8 mouse cellular contexts compared by ENCODE assay signal in genomic region chr10:78159906-78160305, GRCm38 (mm10). TPM values are rescaled to one million over a fixed set of nuclear protein-coding genes. Genes with fewer than 3 reads are reported as not detected.
DNase-seq lines count a peak whose midpoint lies in the region; ATAC-seq and TF ChIP-seq lines count a peak whose summit lies in the region.

No protein-coding gene starts in this region.

- TF ChIP-seq CTCF in C2C12 (IDR thresholded peaks at IDR 0.05; ENCODE audit: control insufficient read depth, insufficient read depth, insufficient read length): peak; percentile 67
- TF ChIP-seq CTCF in brain, embryonic 14.5 days (IDR thresholded peaks at IDR 0.05; ENCODE audit: borderline replicate concordance, extremely low read depth, insufficient read depth, insufficient read length): peak; percentile 94
- TF ChIP-seq CTCF in kidney, postnatal 0 days (IDR thresholded peaks at IDR 0.05; ENCODE audit: low read depth): peak; percentile 97

- WGBS in heart, embryonic 13.5 days: 7% methylated on average over 7 of the region's 7 CpGs
- 3% methylated on average over 7 of the region's 7 CpGs for WGBS in kidney, postnatal 0 days
- WGBS in liver, embryonic 12.5 days (ENCODE audit: insufficient replicate concordance): 2% methylated on average over 7 of the region's 7 CpGs

- H3K36me3 ChIP-seq in C2C12 (ENCODE audit: control insufficient read depth, insufficient read depth): no peaks in the 10 kb centered on the region
- H3K36me3 ChIP-seq in erythroblast, embryonic 14.5 days (ENCODE audit: control insufficient read depth): peaks cover 44% of the 10 kb centered on the region
- H3K36me3 ChIP-seq in heart, embryonic 13.5 days: peaks cover 41% of the 10 kb centered on the region
- 0 out of 2 replicates have a peak, but pooled peaks cover 5% of the 10 kb centered on the region for H3K36me3 ChIP-seq in kidney, postnatal 0 days (ENCODE audit: insufficient read depth, low read length)
- peaks cover 34% of the 10 kb centered on the region for H3K36me3 ChIP-seq in liver, embryonic 12.5 days
- peaks cover 2% of the 10 kb centered on the region for H3K36me3 ChIP-seq in splenic B cell, adult 2 months (ENCODE audit: control insufficient read depth, insufficient read depth, low read length, poor library complexity, severe bottlenecking)

- no peak overlapping the region for H3ac ChIP-seq in C2C12 (ENCODE audit: control insufficient read depth, insufficient read length, low read depth)

- ATAC-seq in heart, embryonic 13.5 days (ENCODE audit: extremely low read depth, insufficient number of reproducible peaks, low FRiP score, low TSS enrichment): peak; percentile 47
- ATAC-seq in kidney, postnatal 0 days (replicated peaks; ENCODE audit: low FRiP score, low read depth): peak; percentile 83
- peak; percentile 55 for ATAC-seq in liver, embryonic 12.5 days

- H3K79me3 ChIP-seq in C2C12 (ENCODE audit: low read depth): no peaks in the 10 kb centered on the region

- H3K27ac ChIP-seq in heart, embryonic 13.5 days (replicated peaks): no peak overlapping the region
- H3K27ac ChIP-seq in kidney, postnatal 0 days: peak overlapping the region; percentile 3; the same call in 1 of the 2 replicates
- H3K27ac ChIP-seq in liver, embryonic 12.5 days: peak overlapping the region; percentile 49

- no peaks in the 10 kb centered on the region for H3K9me3 ChIP-seq in erythroblast, embryonic 14.5 days (ENCODE audit: control insufficient read depth, low read length)
- H3K9me3 ChIP-seq in heart, embryonic 13.5 days: no peaks in the 10 kb centered on the region
- no peaks in the 10 kb centered on the region for H3K9me3 ChIP-seq in kidney, postnatal 0 days (replicated peaks; ENCODE audit: low read length)
- no peaks in the 10 kb centered on the region for H3K9me3 ChIP-seq in liver, embryonic 12.5 days (replicated peaks)

- H3K4me1 ChIP-seq in erythroblast, embryonic 14.5 days (ENCODE audit: control insufficient read depth): peaks cover 18% of the 10 kb centered on the region
- H3K4me1 ChIP-seq in heart, embryonic 13.5 days: peaks cover 9% of the 10 kb centered on the region
- peaks cover 3% of the 10 kb centered on the region; the same call in 1 of the 2 replicates for H3K4me1 ChIP-seq in kidney, postnatal 0 days (replicated peaks; ENCODE audit: insufficient read depth, low read length)
- peaks cover 19% of the 10 kb centered on the region for H3K4me1 ChIP-seq in liver, embryonic 12.5 days

- DNase-seq in brain, embryonic 14.5 days (ENCODE audit: low read depth): peak; percentile 87
- peak; percentile 93 for DNase-seq in kidney, postnatal 0 days (ENCODE audit: low spot score)
- DNase-seq in naive thymus-derived CD4-positive, alpha-beta T cell, adult 2 months (ENCODE audit: low read depth): peak; percentile 91
- peak; percentile 90 for DNase-seq in splenic B cell, adult 2 months (ENCODE audit: low read depth, low spot score)

- peak overlapping the region; percentile 17; the same call in 1 of the 2 replicates for H3K9ac ChIP-seq in heart, embryonic 13.5 days
- H3K9ac ChIP-seq in kidney, postnatal 0 days (ENCODE audit: low read depth, low read length): no peak overlapping the region
- H3K9ac ChIP-seq in liver, embryonic 12.5 days: peak overlapping the region; percentile 25; the same call in 1 of the 2 replicates

- H3K4me3 ChIP-seq in C2C12 (ENCODE audit: insufficient read depth, poor library complexity, severe bottlenecking): no peak overlapping the region
- H3K4me3 ChIP-seq in erythroblast, embryonic 14.5 days (replicated peaks): peak overlapping the region; percentile 44
- peak overlapping the region; percentile 32 for H3K4me3 ChIP-seq in heart, embryonic 13.5 days
- no peak overlapping the region for H3K4me3 ChIP-seq in kidney, postnatal 0 days (replicated peaks; ENCODE audit: low read depth, low read length)
- peak overlapping the region; percentile 36; the same call in 1 of the 2 replicates for H3K4me3 ChIP-seq in liver, embryonic 12.5 days

- TF ChIP-seq POLR2A in brain, embryonic 14.5 days (IDR thresholded peaks at IDR 0.05; ENCODE audit: borderline replicate concordance, extremely low read depth, insufficient read depth, insufficient read length, poor library complexity, severe bottlenecking): no peak

- H3K27me3 ChIP-seq in C2C12 (ENCODE audit: control insufficient read depth, insufficient read depth, insufficient read length): peaks cover 4% of the 10 kb centered on the region
- H3K27me3 ChIP-seq in erythroblast, embryonic 14.5 days (ENCODE audit: control insufficient read depth): no peaks in the 10 kb centered on the region
- H3K27me3 ChIP-seq in heart, embryonic 13.5 days (replicated peaks): no peaks in the 10 kb centered on the region
- H3K27me3 ChIP-seq in kidney, postnatal 0 days (ENCODE audit: insufficient read depth, low read length): no peaks in the 10 kb centered on the region
- no peaks in the 10 kb centered on the region for H3K27me3 ChIP-seq in liver, embryonic 12.5 days (replicated peaks)
- H3K27me3 ChIP-seq in splenic B cell, adult 2 months (ENCODE audit: control insufficient read depth, insufficient read depth, low read length, poor library complexity, severe bottlenecking): no peaks in the 10 kb centered on the region

- H3K79me2 ChIP-seq in C2C12 (ENCODE audit: control insufficient read depth, insufficient read depth): no peaks in the 10 kb centered on the region

- peak overlapping the region; percentile 65 for H3K4me2 ChIP-seq in heart, embryonic 13.5 days
- H3K4me2 ChIP-seq in kidney, postnatal 0 days (ENCODE audit: low read length): peak overlapping the region; percentile 43
- peak overlapping the region; percentile 59 for H3K4me2 ChIP-seq in liver, embryonic 12.5 days

TF ChIP-seq in C2C12, 6 proteins besides CTCF, POLR2A, EP300 and RAD21:
- TF ChIP-seq MYOG (IDR thresholded peaks at IDR 0.05; ENCODE audit: control insufficient read depth, extremely low read depth, insufficient read length): no peak
- no peak for TF ChIP-seq FOSL1 (IDR thresholded peaks at IDR 0.05; ENCODE audit: insufficient read depth, low read length, poor library complexity, severe bottlenecking)
- no peak for TF ChIP-seq USF1 (IDR thresholded peaks at IDR 0.05; ENCODE audit: low read depth)
- TF ChIP-seq MAX (IDR thresholded peaks at IDR 0.05): peak; percentile 18

RNA-seq across cellular contexts. Expression of gene D10Jhu81e, which starts 9.7 kb away (rescaled TPM):
- polyA plus RNA-seq in C2C12 (2012; fragmentation: generic; extraction: Trizol): 38.0 TPM
- 60.2 and 75.5 TPM in 2 replicates for polyA plus RNA-seq in brain, embryonic 14.5 days (2012; rRNA removed)
- 6.8 and 7.7 TPM in 2 replicates for polyA plus RNA-seq in erythroblast, embryonic 14.5 days (2012)
- 46.2 and 48.3 TPM in 2 replicates for polyA plus RNA-seq in heart, embryonic 13.5 days (2015; fragmentation: Nextera tagmentation; extraction: Ambion mirVana)
- polyA plus RNA-seq in kidney, postnatal 0 days (2015; fragmentation: Nextera tagmentation; extraction: Ambion mirVana): 55.9 and 60.9 TPM in 2 replicates
- polyA plus RNA-seq in liver, embryonic 12.5 days (2016; fragmentation: Nextera tagmentation; extraction: Ambion mirVana): 17.1 and 19.4 TPM in 2 replicates

RNA-seq across cellular contexts. Expression of gene Pwp2, which starts 25.0 kb away (rescaled TPM):
- 32.4 TPM for polyA plus RNA-seq in C2C12 (2012; fragmentation: generic; extraction: Trizol)
- 18.7 and 19.6 TPM in 2 replicates for polyA plus RNA-seq in brain, embryonic 14.5 days (2012; rRNA removed)
- 0.26 and 0.38 TPM in 2 replicates for polyA plus RNA-seq in erythroblast, embryonic 14.5 days (2012)
- polyA plus RNA-seq in heart, embryonic 13.5 days (2015; fragmentation: Nextera tagmentation; extraction: Ambion mirVana): 10.8 and 11.1 TPM in 2 replicates
- polyA plus RNA-seq in kidney, postnatal 0 days (2015; fragmentation: Nextera tagmentation; extraction: Ambion mirVana): 13.2 and 13.6 TPM in 2 replicates
- polyA plus RNA-seq in liver, embryonic 12.5 days (2016; fragmentation: Nextera tagmentation; extraction: Ambion mirVana): 23.9 and 25.5 TPM in 2 replicates

Comparison
In these comparisons a context has a peak if more than half of its experiments do, and no peak if none do; other contexts are left out.
1. H3K4me3 ChIP-seq: peak in erythroblast, embryonic 14.5 days (single experiment), heart, embryonic 13.5 days (single experiment) and liver, embryonic 12.5 days (single experiment); none in C2C12 (single experiment) and kidney, postnatal 0 days (single experiment).
2. Peak in every context shown above with its lines, with median percentiles within 50 percentile points of each other: CTCF ChIP-seq, DNase-seq, ATAC-seq and H3K4me2 ChIP-seq.